Mouse (Mus musculus) midbrain, embryonic 11.5 days (tissue): ENCODE measurements around the gene 1700037H04Rik. TPM values are rescaled to one million over a fixed set of nuclear protein-coding genes. Genes with fewer than 3 reads are reported as not detected.

Experiments
- ATAC-seq: fragments of 200-750 bp; cut with Nextera tagmentation; 2 replicates; pipeline ENCODE4 v1.8.0; 2017; ENCODE audit warnings: moderate TSS enrichment, moderate library complexity; ENCODE audit not compliant: low FRiP score
- DNase-seq: peaks from one replicate; pipeline ENCODE4 v3.0.0; 2015; ENCODE audit warnings: low spot score; ENCODE audit errors: missing footprints
- H3K27ac ChIP-seq: fragments of 300-500 bp; sonication (generic); 2 replicates; pipeline ENCODE4 v1.5.1; 2014; ENCODE audit warnings: low read depth, low read length
- H3K27me3 ChIP-seq: fragments of 300-500 bp; sonication (generic); 2 replicates; pipeline ENCODE4 v1.6.1; 2014; ENCODE audit warnings: mild to moderate bottlenecking, low read length, moderate library complexity, mixed read lengths; ENCODE audit not compliant: control insufficient read depth, insufficient read depth
- H3K36me3 ChIP-seq: fragments of 300-500 bp; sonication (generic); 2 replicates; pipeline ENCODE4 v1.6.1; 2014; ENCODE audit warnings: mild to moderate bottlenecking, low read length, moderate library complexity, mixed read lengths; ENCODE audit not compliant: control insufficient read depth, insufficient read depth
- H3K4me1 ChIP-seq: fragments of 300-500 bp; sonication (generic); 2 replicates; pipeline ENCODE4 v1.6.1; 2014; ENCODE audit warnings: low read length; ENCODE audit not compliant: control insufficient read depth, insufficient read depth
- H3K4me2 ChIP-seq: fragments of 300-500 bp; sonication (generic); 2 replicates; pipeline ENCODE4 v1.6.1; 2014; ENCODE audit warnings: mild to moderate bottlenecking, moderate library complexity
- H3K4me3 ChIP-seq: fragments of 300-500 bp; sonication (generic); 2 replicates; pipeline ENCODE4 v1.5.1; 2014; ENCODE audit warnings: low read depth, low read length
- H3K9ac ChIP-seq: fragments of 300-500 bp; sonication (generic); 2 replicates; pipeline ENCODE4 v1.6.1; 2014; ENCODE audit warnings: low read length
- H3K9me3 ChIP-seq: fragments of 300-500 bp; sonication (generic); 2 replicates; pipeline ENCODE4 v1.6.1; 2016; ENCODE audit warnings: low read length; ENCODE audit not compliant: control insufficient read depth
- WGBS: fragments of 180-500 bp; shearing (Covaris S2); extraction: QIAGEN DNeasy Blood & Tissue Kit; methylation state at CpG from one replicate; pipeline ENCODE4 v1.1.7; 2014; 5-methylcytosine and 5-hydroxymethylcytosine counted together
- polyA plus RNA-seq: library from polyadenylated mRNA; unstranded; fragments of >200 nt; fragmentation: Nextera tagmentation; extraction: Ambion mirVana; gene quantifications from 2 replicates; pipeline ENCODE4 v1.2.1, GENCODE M21; 2014

Gene 1700037H04Rik
- polyA plus RNA-seq, 1 experiment from 2014 or later = 122 TPM

GRCm38 (mm10) chr2:131104021-131104420, 55.9 kb downstream of the 1700037H04Rik start:
- H3K27me3 ChIP-seq = no peaks in the 10 kb centered on the region
- 86% methylated on average over 4 of the region's 4 CpGs for WGBS
- H3K27ac ChIP-seq = no peak overlapping the region
- no peaks in the 10 kb centered on the region for H3K4me1 ChIP-seq
- no peak overlapping the region for H3K4me2 ChIP-seq
- no peak for DNase-seq
- no peak overlapping the region for H3K4me3 ChIP-seq
- H3K36me3 ChIP-seq = no peaks in the 10 kb centered on the region
- H3K9me3 ChIP-seq = no peaks in the 10 kb centered on the region
- no peak overlapping the region for H3K9ac ChIP-seq
- no peak for ATAC-seq

GRCm38 (mm10) chr2:131101530-131101929, 58.4 kb downstream of the 1700037H04Rik start:
- no peak for DNase-seq
- H3K27me3 ChIP-seq = no peaks in the 10 kb centered on the region
- H3K36me3 ChIP-seq = no peaks in the 10 kb centered on the region
- no peak overlapping the region for H3K4me3 ChIP-seq
- H3K27ac ChIP-seq = no peak overlapping the region
- no peak overlapping the region for H3K4me2 ChIP-seq
- 49% methylated on average over 3 of the region's 3 CpGs for WGBS
- no peak overlapping the region for H3K9ac ChIP-seq
- ATAC-seq = no peak
- H3K4me1 ChIP-seq = peaks cover under 1% of the 10 kb centered on the region; the same call in 1 of the 2 replicates
- no peaks in the 10 kb centered on the region for H3K9me3 ChIP-seq

- Histone ChIP-seq H3K27ac (no peak overlapping the region), H3K4me2 (no peak overlapping the region), H3K9ac (no peak overlapping the region), H3K4me1 (peaks cover 4% of the 10 kb centered on the region), H3K36me3 (no peaks in the 10 kb centered on the region), H3K9me3 (no peaks in the 10 kb centered on the region), H3K27me3 (no peaks in the 10 kb centered on the region), H3K4me3 (no peak overlapping the region)
- 87% methylated on average over 4 of the region's 4 CpGs for WGBS
- DNase-seq (no peak), ATAC-seq (no peak)
These were observed 62.8 kb downstream of the 1700037H04Rik start for GRCm38 (mm10) chr2:131097087-131097486.

Other genes starting within 250 kb of the 1700037H04Rik start
- gene Gfra4, start 117.0 kb downstream of the 1700037H04Rik start, polyA plus RNA-seq = 2.1 and 3.0 TPM in 2 replicates
- gene Adam33, start 96.3 kb downstream of the 1700037H04Rik start, polyA plus RNA-seq = 0.64 and 0.68 TPM in 2 replicates
- 0.10 TPM in 2 replicates for gene Siglec1, start 73.3 kb downstream of the 1700037H04Rik start, polyA plus RNA-seq
- 2.9 and 3.3 TPM in 2 replicates for gene Hspa12b, start 32.8 kb downstream of the 1700037H04Rik start, polyA plus RNA-seq
- not detected in 2 replicates for gene Gm11037, start 26.6 kb downstream of the 1700037H04Rik start, polyA plus RNA-seq
- 8.7 and 9.5 TPM in 2 replicates for gene Cenpb, start 20.0 kb upstream of the 1700037H04Rik start, polyA plus RNA-seq
- 122 and 130 TPM in 2 replicates for gene Cdc25b, start 26.9 kb upstream of the 1700037H04Rik start, polyA plus RNA-seq
- 6.3 and 7.1 TPM in 2 replicates for gene Spef1, start 27.2 kb upstream of the 1700037H04Rik start, polyA plus RNA-seq
- 26.6 and 29.4 TPM in 2 replicates for gene Ap5s1, start 47.0 kb upstream of the 1700037H04Rik start, polyA plus RNA-seq
- 11.0 and 13.3 TPM in 2 replicates for gene Mavs, start 74.0 kb upstream of the 1700037H04Rik start, polyA plus RNA-seq
- gene Pank2, start 102.4 kb upstream of the 1700037H04Rik start, polyA plus RNA-seq = 61.1 and 70.3 TPM in 2 replicates
- 8.5 and 9.2 TPM in 2 replicates for gene Rnf24, start 192.8 kb upstream of the 1700037H04Rik start, polyA plus RNA-seq